Mouse (Mus musculus): Measurements from ENCODE around the gene 1700025G04Rik.

Gene 1700025G04Rik

DNA sequence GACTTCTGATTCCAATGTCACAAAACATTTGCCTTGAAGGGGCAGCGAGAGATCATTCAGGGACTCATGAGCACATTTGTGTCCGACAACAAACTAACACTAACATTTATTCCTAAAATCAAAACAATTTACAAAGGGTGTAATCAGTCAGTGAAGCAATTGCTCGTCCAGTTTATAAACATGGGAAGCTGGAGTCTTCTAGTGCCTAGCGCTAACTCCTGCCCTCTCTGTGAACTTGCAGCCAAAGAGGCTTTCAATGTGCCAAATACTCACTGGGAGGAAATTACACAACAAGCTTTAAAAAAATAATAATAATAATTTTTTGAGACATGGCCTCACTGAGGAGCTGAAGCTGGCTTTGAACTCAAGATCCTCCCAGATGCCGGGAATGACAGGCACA, 57.8 kb downstream of the 1700025G04Rik start:
- DNase-seq (ENCODE audit: low spot score in 2 of 2) = no peak

DNA sequence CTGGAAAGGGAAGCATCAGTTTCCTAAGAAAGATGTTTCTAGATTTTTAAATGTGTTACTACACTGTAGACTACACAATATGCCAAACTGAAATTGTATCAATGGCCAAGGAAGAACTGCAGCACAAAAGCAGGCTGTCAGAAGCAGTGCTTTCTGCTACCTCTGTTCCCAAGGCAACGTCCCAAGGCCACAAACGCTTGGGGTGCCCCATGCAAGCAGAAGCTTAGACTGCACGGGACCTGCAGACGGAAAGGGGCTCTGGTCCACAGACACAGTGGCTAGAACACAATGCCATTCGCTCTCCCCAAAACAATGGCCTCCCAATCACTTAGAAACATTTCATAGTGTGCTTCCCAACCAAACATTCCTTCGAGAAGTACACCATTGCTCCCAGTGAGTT, 59.4 kb downstream of the 1700025G04Rik start:
- DNase-seq (ENCODE audit: low spot score in 2 of 2) = no peak

DNA sequence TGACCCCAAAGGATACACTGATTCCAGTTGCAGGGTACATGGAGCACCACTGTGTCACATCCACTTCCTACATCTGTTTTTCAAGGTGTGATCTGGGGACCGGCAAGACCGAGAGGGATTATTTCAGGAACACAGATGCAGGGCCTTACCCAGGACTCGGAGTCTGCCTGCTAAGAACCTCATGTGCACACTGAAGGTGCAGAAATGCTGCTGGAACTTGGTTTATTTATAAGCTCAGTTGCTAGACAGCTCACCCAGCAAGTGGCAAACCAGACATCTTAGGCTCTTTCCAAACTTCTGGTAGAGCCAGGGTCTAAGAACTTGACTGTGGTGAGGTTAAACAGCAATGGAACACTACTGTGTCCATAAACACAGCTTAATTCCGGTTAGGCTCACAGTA, 61.2 kb downstream of the 1700025G04Rik start:
- no peak for DNase-seq (ENCODE audit: low spot score in 2 of 2)

DNA sequence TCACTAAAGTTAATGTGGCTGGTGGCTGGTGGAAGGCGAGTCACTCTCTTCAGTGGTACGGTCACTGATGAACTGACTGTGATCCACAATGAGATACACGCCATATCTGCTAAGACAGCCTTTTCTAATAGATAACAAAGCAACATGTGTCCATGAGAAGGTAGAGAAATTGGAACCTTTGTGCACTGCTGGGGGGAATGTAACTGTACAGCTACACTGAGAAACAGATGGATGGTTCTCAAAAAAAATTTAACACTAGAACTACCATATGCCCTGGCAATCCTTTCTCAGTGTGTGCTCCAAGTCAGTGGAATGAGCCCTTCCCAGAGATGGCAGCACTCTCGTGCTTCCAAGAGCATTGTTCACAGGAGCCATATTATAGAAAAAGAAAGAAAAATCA, 63.2 kb downstream of the 1700025G04Rik start:
- no peak for DNase-seq (ENCODE audit: low spot score in 2 of 2)

DNA sequence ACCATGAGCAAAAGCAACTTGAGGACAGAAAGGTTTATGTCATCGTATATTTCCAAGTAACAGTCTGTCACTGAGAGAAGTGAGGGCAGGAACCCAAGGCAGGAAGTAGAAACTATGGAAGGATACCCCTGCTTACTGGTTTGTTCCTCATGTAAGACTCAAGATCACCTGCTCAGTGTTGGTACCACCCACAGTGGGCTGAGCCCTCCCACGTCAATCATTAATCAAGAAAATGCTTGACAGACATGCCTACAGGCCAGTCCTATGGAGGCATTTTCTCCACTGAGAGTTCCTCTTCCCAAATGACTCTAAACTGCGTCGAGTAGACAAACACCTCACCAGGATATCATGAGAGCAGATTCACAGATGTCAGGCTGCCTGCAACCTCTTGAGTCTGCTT, 64.6 kb downstream of the 1700025G04Rik start:
- DNase-seq (ENCODE audit: low spot score in 2 of 2) = no peak

DNA sequence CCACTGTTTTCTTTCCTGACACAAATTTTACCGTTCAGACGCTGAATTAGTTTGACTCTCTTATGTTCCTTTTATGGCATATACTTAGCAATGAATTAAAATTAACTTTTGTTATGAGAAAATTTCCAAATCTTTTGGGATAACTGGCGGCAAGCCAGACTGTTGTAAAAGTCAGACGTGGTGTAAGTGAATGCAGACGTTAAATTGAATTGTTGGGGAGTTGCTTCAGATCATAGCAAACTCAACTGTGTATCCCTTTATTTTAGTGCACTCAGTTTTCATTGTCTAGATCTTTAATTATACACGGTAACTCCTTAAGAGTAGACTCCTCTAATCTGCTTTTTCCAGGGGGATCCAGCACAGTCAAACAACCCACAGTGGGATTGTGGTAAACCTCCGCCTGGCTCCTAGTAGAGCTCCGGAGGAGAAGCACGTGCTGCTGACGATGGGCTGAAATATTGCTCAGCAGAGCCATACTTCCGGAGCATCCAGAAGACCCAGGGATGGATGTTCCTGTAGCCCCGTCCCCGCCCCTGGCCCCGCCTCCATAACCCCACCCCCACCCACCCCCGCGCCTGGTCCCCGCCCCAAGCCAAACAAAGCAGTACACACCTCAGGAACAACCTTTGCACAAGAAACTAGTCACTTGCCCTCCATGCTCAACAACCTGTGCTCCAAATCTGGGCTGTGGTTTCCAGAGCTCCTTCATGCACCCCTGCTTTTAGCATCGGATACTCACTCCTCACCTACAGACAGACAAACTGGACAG, 65.7 kb downstream of the 1700025G04Rik start:
- DNase-seq (ENCODE audit: low spot score in 2 of 2) = no peak

DNA sequence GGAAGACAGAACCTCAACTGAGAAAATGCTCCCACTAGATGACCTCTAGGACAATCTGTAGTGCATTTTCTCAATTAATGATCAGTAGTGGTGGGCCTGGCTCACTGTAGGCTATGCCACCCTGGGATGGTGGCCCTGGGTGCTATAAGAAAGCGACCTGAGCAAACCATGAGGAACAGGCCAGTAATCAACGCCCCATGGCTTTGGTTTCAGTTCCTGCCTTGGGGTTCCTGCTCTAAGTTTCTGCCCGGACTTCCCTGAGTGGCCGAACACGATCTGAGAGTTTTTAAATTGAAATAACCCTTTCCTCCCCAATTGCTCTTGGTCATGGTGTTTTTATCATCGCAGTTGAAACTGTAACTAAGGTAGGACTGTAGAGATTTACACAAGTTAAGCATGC, 69.1 kb downstream of the 1700025G04Rik start:
- no peak for DNase-seq (ENCODE audit: low spot score in 2 of 2)

DNA sequence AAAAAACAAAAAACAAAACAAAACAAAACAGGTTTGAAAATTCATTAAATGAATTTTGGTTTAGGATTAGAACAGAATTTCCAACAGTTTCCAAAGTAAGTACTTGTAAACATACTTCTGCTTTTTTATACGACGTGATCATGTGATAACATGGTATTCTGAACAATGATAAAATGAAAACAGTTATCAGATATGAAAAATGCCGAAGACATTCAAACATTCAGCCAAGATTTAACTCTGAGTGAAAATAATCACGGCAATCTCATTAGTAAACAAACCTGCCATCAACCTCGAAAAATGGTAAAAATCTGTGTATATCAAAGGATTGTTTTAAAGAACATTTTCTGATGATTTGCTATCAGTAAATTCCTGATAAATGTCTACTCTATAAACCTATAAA, 69.9 kb downstream of the 1700025G04Rik start:
- DNase-seq (ENCODE audit: low spot score in 2 of 2) = no peak

DNA sequence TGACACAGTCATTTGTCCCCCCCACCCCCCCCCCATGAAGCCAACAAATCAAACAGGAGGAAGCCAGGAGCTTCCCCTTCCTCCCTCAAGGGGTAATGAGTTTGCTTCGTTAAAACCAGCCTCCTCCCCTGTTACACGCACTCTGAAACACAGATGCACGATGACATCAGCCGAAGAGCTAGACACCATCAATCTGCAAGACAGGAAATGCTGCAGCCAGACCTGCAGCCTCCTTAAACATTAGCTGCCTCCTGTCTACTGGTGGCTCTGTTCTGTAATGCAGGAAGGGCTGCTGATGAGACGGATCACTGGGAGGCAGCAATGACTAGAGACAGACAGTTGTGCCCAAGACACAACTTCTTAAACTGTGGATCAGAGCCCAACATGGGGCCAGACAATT, 70.7 kb downstream of the 1700025G04Rik start:
- DNase-seq (ENCODE audit: low spot score in 2 of 2) = peak; percentile 18 to 23

DNA sequence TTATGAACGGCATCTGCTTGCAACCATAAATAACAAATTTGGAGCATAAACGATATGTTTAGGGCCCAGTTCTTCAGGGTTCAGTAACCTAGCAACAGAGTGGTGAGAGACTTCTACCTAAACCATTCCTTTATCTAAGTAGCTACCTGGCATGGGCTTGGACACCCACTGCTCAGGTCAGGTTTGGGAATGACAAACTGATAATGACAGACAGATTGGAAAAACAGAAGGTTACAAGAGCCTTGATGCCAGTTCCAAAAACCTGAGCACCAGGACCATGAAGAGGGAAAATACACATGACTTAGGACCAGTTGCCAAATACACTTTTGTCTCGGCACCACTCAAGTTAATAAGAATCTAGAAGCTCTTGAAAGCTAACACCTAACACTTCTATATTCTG, 71.6 kb downstream of the 1700025G04Rik start:
- no peak for DNase-seq (ENCODE audit: low spot score in 2 of 2)

DNA sequence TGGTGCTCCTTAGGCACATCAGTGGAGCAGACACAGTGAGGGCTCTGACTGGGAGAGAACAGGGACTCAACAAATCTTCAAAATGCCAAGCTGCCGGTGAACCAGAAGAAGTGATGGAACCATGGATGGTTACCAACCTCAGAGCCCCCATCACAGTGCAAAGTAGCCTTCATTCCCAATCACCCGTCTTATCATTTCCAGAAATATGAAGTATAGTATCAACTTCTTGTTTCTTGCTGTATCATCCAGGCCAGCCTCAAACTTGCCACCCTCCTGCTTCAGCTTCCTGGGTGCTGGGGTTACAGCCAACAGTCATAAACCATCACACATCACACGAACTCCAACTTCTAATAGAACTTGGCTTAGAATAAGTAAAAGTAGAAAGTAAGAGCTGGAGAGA, 73.3 kb downstream of the 1700025G04Rik start:
- DNase-seq (ENCODE audit: low spot score in 2 of 2) = no peak

DNA sequence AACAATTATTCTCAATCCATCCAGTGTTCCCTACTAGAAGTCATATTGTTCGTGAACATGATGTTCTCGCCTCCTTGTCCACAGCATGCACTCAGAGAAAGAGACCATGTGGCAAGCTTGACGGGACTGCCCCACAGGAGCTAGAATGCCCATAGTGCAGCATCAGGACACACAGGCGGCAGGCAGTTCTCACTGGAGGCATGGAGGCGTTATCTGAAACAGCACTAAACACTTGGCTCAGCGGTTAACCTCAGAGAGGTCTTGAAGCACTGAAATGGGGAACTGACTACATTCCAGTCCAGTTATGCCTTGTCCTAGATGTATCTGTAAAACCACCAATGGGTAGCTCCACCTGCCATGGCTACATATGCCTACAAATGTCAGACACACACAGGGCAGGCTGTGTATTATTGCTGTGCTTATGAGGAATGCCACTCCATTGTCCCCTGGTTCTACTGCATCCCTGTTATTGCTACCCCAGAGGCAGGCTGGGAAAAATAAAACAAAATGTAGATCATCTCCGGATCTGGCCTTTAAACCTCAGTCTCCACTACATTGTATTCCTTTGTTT, 74.3 kb downstream of the 1700025G04Rik start:
- no peak for DNase-seq (ENCODE audit: low spot score in 2 of 2)

DNA sequence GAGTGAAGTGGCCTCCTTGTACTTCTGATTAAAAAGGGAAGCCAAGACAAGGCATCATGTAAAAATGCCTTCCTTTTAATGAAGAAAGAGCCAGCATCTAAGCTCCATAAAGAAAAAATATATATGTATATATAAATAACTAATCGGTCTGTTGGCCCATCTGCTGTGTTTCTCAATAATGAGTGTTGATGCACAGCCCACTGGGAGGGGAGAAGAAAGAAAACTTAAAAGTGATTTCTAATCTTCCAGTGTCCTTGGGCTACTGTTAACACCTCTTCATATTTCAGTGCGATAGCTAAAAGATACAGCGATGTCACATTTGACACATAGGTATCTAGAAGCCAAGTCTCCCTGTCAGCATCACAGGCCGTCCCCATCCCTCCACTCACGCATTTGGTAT, 78.2 kb downstream of the 1700025G04Rik start:
- no peak for DNase-seq (ENCODE audit: low spot score in 2 of 2)

DNA sequence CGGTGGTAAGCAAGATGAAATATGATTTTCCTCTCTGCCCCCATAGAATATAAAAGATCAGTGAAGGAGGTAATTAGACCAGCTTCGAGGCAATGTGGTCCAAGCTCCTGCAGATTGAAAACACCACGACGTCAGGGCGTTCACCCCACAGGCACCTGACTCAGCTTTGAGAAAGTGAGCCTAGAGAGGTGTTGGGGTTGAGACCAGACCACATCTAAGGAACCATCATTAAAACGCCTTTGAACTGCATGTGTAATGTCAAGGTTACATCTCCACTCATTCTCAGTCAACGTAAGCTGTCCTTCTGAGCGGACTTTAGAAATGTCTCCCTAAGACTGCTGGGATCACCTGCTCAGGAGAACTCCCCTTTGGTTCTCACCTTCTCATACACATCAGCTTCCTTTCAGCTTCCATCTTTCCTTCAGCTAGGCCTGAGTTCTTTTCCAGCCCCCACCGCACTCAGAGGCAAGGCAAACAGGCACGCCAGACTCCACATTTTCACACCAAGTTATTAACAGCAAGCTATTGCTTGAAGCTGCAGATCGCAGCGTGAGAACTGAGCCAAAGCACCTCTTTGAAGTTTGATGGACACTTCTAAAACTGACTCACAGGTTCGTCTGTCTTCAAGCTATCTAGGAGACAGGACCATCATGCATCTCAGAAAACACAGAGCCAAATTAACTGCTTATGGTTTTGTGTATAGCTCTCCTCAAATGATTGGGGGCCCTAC, 79.5 kb downstream of the 1700025G04Rik start:
- no peak for DNase-seq (ENCODE audit: low spot score in 2 of 2)

DNA sequence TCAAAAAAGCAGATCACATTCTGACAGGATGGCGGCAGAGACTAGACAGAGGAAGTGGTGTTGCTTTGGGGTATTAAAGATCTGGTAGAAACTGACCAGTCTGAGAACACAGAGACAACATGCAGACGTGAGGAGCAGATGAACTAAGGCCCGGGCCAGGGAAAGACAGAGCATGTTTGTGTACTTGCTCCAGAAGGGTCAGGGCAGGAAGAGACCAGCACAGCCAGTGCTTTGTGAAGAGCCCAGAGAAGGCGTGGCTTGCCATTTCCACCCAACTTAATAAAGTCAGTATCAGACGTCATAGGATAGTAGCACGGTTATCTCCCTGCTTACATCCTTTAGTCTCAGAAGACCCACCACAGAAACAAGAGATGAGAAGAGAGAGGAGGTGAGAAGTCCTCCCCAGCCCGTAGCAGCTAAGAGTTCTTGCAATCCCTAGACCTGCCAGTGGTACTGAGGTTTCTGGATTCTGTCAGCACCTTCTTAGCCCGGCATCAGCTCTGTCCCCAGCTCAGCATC, 81.4 kb downstream of the 1700025G04Rik start:
- no peak for DNase-seq (ENCODE audit: low spot score in 2 of 2)

DNA sequence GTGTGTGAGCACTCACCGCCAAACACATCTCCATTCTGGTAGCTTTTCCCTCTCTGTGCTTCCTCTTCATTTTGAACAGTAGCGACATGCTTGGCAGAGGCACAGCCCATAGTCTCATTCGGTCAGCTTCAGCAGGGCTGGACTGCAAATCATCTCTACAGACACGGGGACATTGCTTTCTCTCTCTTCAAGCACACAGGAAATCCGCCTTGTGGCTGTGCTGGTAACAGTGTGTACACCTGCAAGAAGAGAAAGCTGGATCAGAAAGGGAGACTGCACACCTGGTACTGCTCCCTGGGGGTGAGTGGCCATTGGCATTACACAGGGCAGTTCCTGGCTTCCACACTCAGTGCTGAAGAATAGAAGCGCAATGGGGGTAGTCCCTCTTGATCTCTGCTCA, 83.4 kb downstream of the 1700025G04Rik start:
- peak in 1 of 2 experiments; percentile 10 for DNase-seq (ENCODE audit: low spot score in 2 of 2)

DNA sequence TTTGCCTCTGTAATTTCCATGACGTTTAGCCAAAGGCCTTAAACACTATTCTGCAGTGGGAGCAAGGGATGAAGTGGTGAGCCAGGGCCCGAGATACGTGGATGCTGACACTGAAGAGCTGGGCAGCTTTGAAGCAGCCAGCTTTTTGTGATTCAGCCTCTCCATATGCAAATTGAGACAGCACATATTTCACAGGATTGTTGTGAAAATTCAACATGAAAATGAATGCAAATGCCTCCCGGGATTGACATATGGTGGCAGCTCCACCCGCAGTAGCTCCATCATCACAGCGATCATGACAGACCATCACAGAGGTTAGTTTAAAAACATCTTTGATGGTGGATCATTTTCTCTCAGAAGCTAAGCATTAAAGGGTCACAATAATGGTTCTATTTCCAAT, 85.4 kb downstream of the 1700025G04Rik start:
- DNase-seq (ENCODE audit: low spot score in 2 of 2) = no peak

DNA sequence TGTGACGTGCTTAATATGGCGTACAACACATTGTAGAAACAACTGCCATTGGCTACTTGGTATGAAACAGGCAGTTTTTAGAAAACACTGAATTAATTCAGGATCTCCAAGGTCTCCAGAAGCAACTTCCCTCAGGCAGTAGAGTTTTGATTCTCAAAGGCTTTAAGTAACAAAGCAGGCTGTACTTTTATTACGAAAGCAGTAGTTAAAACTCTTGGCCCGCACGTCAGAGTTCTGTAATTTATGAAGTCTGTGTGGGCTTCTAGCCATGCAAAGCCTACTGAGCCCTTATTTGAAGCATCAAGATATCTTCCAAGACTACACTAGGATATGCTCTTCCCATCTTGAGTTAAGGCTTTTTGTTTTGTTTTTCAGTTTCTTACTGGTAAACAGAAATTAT, 89.5 kb downstream of the 1700025G04Rik start:
- no peak for DNase-seq (ENCODE audit: low spot score in 2 of 2)

DNA sequence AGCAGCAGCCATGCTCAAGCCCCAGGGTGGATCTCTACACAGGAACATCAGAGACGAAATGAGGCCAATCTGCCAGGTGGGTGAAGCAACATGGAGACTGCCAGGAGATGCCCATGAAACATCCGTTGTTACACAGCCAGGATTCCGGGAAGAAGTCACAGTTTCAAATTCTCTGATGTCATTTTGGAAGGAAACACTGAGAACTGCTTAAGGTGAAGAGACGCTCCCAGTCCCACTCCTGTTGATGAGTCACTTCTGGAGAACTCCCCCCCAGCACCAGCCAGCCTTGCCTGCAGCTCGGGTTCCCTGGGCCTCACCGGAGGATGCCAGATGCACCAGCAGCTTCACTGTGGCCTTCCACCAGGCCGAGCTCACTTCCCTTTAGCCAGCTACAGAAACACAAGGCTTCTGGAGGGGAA, 90.5 kb downstream of the 1700025G04Rik start:
- no peak for DNase-seq (ENCODE audit: low spot score in 2 of 2)

DNA sequence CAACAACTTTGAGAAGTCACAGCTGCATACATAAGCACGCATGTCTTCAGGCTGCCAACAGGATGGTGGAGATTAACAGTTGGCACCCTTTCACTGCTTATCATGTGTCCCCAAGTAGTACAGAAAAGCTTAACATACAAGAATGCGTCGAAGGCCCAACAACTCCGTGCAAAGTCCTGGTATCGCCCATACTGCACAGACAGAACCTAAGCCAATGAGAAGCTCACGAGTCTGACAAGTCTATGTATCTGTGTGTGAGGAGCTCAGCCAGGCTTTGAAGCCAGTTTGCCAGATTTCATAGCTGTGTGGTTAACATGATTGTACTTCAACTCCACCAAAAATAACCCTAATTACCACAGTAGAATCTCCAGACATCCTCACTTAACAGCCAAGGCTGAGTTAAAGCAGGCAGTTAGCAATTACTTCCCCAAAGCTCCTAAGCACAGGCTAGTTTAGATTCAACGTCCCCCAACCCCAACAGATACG, 91.2 kb downstream of the 1700025G04Rik start:
- DNase-seq (ENCODE audit: low spot score in 2 of 2) = no peak

DNA sequence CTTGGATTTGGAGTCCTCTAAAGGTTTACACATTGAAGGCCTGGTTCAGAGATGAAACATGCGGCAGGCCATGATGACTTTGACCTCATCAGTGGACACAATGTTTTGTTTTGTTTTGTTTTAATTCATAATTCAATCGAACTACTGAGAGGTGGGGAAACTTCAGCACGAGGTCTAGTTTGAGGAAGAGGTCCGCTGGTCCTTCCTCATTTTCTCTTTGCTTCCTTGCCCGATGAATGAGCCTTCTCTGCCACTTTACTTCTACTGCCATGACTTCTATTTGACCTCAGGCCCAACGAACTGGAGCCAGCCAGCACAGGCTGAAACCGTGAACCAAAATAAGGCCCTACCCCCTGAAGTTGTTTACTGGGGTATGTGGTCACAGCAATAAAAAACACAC, 92.3 kb downstream of the 1700025G04Rik start:
- no peak for DNase-seq (ENCODE audit: low spot score in 2 of 2)

DNA sequence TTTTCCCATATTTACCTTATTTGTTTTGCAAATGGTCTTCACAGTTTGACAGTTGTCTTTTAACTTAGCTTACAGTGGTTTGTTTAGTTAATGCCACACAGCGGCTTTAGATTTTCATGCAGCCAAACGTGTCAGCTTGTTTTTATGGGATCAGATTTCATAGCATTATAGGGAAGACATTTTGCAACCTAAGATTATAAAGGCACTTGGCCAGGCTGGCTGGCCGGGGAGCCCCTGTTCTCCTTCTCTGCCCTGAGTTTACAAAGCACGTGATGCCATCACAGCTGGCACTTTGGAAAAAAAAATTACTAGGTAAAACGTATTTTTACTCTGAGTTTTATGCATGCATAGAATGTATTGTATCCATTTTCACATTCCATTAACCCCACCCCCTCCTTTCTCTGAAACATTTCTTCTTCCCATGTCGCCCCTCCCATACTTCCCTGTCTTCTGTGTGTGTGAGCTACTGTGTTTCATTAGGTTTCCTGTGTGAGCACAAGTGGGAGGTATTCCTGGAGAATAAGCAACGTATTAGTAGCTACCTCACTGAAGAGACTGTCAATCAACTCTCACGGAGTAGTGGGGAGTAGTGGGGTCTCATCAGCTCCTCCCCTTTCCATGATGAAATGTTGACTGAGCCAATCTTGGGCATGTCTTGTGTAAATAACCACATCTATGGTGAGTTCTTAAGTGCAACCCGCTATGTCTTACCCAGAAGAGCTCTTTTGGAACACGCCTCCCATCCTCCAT, 93.8 kb downstream of the 1700025G04Rik start:
- DNase-seq (ENCODE audit: low spot score in 2 of 2) = no peak

Measured in thymus, postnatal 10 days (tissue).